Mouse (Mus musculus) olfactory bulb, adult 2 months (tissue): Measurements from ENCODE around the gene Immp2l. TPM values are rescaled to one million over a fixed set of nuclear protein-coding genes. Genes with fewer than 3 reads are reported as not detected.

ENCODE experiments used
- H3K27ac ChIP-seq: fragments of 200-500 bp; 2 replicates; pipeline ENCODE4 v1.5.1; 2012; ENCODE audit warnings: low read depth, low read length; ENCODE audit not compliant: insufficient read depth
- H3K4me1 ChIP-seq: fragments of 200-500 bp; 2 replicates; pipeline ENCODE4 v1.6.1; 2012; ENCODE audit warnings: low read length; ENCODE audit not compliant: control insufficient read depth, insufficient read depth
- H3K4me3 ChIP-seq: fragments of 200-500 bp; 2 replicates; pipeline ENCODE4 v1.5.1; 2012; ENCODE audit warnings: mild to moderate bottlenecking, low read depth, low read length, moderate library complexity; ENCODE audit not compliant: insufficient read depth
- CTCF ChIP-seq: fragments of 200-500 bp; IDR thresholded peaks from 2 replicates; pipeline ENCODE4 v1.5.1; 2012; ENCODE audit warnings: low read depth, mild to moderate bottlenecking, low read length, moderate library complexity; ENCODE audit not compliant: insufficient read depth
- POLR2A ChIP-seq: fragments of 200-500 bp; IDR thresholded peaks from 2 replicates; pipeline ENCODE4 v1.6.1; 2012; ENCODE audit warnings: mild to moderate bottlenecking, low read depth, low read length, moderate library complexity; ENCODE audit not compliant: insufficient read depth
- WGBS: fragments of 180-500 bp; shearing (Covaris S2); methylation state at CpG from one replicate; pipeline ENCODE4 v1.1.7; 2018; 5-methylcytosine and 5-hydroxymethylcytosine counted together
- polyA plus RNA-seq: library from polyadenylated mRNA; stranded (reverse); fragments of >200 nt; gene quantifications from 2 replicates; pipeline ENCODE4 v1.2.4, GENCODE M21; 2012; ENCODE audit warnings: low replicate concordance; ENCODE audit not compliant: missing spikeins, insufficient read depth, insufficient read length

Gene Immp2l
- polyA plus RNA-seq, 1 experiment: not detected

DNA sequence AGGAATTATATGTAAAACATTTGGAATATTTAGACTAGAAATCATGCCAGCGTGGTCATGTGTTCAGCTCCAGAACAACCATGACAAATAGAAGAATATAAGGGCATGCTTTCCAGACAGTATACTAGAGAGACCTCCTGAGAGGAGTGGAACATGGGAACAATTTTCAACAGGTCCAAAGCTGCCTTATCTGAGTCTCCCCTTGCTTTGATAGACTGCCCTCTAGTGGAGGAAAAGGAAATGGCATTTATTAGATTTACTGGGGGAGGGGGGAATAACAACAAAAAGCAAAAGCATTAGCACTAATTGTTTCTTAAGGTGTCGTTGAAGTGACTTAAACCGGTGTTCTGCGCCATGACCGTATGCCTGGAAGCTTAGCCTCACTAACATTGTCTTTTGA is 463.1 kb downstream of the Immp2l start:
- Histone ChIP-seq H3K4me1 (no peaks in the 10 kb centered on the region), H3K4me3 (no peak overlapping the region), H3K27ac (no peak overlapping the region)
- 17% methylated on average over 5 of the region's 5 CpGs for WGBS
- TF ChIP-seq POLR2A (no peak), CTCF (no peak)

DNA sequence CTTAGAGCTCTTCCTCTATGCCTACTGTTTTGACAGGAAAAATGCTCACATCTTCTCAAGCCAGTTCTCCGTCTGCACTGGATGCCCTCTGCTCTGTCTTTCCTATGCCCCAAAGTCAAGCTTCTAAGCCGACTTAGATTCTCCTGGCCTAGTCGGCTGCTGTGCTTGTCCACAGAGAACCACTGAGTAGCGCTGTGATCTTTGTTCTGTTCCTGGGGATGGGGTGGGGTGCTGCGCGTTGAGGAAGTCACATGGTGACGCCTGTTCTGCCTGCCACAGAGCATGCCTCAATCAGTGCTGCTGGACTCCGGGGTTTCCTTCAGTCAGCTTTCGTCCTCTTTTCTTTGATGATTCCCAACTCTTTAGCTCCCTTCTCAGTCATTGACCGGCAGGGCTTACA is 470.7 kb downstream of the Immp2l start:
- H3K4me3 ChIP-seq: no peak overlapping the region
- H3K27ac ChIP-seq: no peak overlapping the region
- TF ChIP-seq CTCF (no peak), POLR2A (no peak)
- 65% methylated on average over 10 of the region's 10 CpGs for WGBS
- no peaks in the 10 kb centered on the region for H3K4me1 ChIP-seq

DNA sequence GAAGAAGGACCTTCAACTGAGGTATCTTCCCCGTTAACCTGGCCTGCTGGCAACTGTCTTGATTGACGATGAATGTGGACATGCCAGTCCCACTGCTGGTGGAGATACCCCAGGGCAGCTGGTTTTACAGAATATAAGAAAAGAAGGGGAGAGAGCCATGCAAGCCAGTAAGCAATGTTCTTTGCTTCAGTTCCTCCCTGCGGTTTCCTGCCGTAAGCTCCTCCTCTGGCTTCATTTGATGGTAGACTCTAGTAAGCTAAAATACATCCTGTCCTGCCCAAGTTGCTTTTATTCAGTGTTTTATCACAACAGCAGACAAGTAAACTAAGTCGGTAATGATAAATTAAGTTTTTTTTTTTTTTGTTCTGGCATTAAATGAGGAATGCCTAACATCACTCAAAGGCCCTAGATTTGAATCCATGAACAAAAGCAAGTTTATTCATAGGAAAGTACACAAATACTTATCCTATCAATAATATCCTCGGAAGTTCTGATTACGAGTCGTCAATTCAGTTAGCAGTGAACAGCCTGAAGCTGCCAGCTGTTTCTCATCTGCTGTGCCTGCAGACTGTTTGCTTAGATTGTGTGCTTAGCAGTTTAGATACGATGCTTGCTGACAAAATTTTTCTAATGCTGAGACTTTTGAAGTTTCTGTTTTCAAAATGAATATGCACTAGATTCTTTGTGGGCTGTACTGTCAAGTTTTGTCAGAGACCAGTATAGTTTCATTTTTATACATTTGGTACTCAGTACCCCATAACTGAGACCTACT is 476.3 kb downstream of the Immp2l start:
- Histone ChIP-seq H3K27ac (no peak overlapping the region), H3K4me3 (no peak overlapping the region), H3K4me1 (no peaks in the 10 kb centered on the region)
- 84% methylated on average over 9 of the region's 9 CpGs for WGBS
- TF ChIP-seq CTCF: no peak
- no peak for TF ChIP-seq POLR2A

DNA sequence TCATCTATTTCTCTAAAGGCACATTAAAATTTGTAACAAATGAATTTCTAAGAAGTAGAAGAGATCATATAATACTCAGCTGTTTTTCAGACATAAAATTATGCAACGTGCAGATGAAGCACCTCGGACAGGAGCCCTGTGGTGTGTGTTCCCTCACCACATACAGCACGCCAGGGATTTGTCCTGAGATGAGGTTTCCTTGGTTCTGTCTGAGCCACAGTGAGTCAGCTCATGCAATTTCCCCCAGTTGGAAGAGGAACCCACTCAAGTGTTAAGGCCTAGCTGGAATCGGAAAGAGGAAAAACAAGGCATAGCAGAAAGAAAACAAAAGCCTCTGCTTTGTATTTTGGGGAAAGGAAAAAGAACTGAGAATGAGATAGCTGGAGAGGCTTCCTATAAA is 484.7 kb downstream of the Immp2l start:
- Histone ChIP-seq H3K27ac (no peak overlapping the region), H3K4me3 (no peak overlapping the region), H3K4me1 (no peaks in the 10 kb centered on the region)
- no peak for TF ChIP-seq POLR2A
- no peak for TF ChIP-seq CTCF
- 49% methylated on average over 4 of the region's 4 CpGs for WGBS

DNA sequence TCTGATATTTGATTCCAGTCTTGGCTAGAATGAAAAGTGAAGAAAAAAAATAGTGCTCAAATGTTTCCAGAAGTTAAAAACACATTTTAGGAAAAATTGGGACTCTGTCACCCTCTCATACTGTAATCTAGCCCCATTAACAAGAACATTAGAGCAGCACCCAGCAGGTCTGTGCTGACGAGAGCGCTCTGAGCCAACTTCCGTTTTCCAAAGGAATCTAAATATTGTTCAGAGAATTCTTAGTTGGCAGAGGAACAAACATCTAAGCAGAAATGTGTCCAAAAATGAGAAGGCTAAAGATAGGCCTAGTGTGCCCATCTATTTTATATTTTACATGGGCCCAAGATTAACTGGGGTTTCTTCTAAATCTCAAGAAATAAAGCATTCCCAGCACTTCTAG is 486.7 kb downstream of the Immp2l start:
- no peak overlapping the region for H3K27ac ChIP-seq
- H3K4me3 ChIP-seq: no peak overlapping the region
- TF ChIP-seq CTCF (no peak), POLR2A (no peak)
- H3K4me1 ChIP-seq: no peaks in the 10 kb centered on the region
- WGBS: 78% methylated on average over 3 of the region's 3 CpGs

DNA sequence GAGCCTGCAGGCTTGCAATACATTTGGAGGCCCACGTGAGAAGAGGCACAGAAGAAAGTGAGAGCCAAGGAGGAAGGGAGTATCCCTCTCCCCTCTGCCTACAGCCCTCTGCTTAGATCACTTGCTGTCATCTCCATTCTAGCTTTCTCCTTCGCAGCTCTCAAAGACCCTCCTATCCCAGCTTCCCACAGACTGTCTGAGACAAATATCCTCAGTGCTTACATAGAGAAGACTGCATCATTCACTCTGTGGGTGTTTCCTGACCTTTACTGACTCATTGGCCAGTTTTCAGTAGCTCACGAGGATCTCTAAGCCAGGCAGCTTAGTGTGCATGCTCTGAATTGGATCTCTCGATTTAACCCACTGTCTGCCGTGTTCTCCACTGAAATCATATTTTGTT is 495.0 kb downstream of the Immp2l start:
- Histone ChIP-seq H3K4me1 (no peaks in the 10 kb centered on the region), H3K27ac (no peak overlapping the region), H3K4me3 (no peak overlapping the region)
- WGBS: 59% methylated on average over 5 of the region's 5 CpGs
- TF ChIP-seq POLR2A: no peak
- no peak for TF ChIP-seq CTCF

DNA sequence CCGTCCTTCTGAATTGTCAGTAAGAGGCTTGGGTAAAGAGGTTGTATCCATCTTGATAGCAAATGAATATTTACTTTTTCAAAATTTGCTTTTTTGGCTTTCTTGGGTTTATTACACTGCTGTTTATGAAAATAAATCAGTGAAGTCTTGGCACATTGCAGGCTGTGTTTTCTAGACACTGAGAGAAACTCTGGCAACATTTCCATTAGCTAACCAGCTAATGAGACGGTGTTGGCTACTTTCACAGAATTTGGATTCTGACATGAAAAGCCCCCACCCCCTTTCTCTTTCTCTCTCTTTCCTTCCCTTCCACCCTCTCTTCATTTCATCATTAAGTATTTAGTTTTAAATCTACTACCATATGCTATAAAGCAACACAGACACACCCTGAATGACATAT is 496.4 kb downstream of the Immp2l start:
- 76% methylated on average over 2 of the region's 2 CpGs for WGBS

DNA sequence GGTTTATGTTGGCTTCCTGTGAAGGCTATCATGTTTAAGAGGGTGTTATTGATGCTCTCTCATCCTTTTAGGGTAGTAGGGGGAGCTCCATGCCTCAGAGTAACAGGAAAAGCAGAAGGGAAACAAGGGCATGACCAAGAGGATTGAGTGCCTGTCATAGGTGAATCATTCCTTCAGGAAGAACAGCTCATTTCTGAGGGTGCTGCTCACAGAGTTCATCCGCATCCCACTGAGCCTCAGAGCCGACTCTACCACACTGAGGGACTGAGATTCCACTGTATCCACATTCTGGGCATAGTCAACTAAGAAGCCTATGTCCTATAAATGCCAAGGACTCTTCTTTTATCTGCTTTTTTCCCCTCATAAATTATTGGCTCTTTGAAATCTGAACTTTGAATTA is 497.8 kb downstream of the Immp2l start:
- WGBS: 95% methylated on average over 2 of the region's 2 CpGs
- no peak overlapping the region for H3K27ac ChIP-seq
- no peaks in the 10 kb centered on the region for H3K4me1 ChIP-seq
- TF ChIP-seq CTCF: no peak
- TF ChIP-seq POLR2A: no peak
- H3K4me3 ChIP-seq: no peak overlapping the region

More for the DNA sequence above, 496.4 kb downstream of the Immp2l start:
- H3K4me1 ChIP-seq: no peaks in the 10 kb centered on the region
- TF ChIP-seq POLR2A (no peak), CTCF (no peak)
- no peak overlapping the region for H3K4me3 ChIP-seq
- H3K27ac ChIP-seq: no peak overlapping the region

DNA sequence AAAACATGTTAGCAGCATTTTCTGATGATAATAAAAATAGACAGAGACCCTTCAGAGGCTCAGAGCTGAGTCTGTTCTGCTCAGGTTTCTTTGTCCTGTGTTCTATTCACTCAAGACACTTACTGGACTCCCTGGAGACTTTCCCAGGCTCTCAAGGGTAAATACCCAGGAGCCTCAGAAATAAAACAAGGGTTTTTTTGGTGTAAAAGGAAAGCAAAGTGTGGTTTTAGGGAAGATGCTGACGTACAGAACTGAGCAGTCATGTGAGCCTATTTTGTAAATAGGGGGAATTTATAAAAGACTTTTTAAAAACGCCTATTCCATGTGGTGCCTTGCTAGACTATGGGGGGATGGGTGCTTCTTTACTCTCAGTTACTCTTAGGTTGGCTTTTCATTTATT is 502.8 kb downstream of the Immp2l start:
- Histone ChIP-seq H3K4me3 (no peak overlapping the region), H3K4me1 (no peaks in the 10 kb centered on the region; the same call in 1 of the 2 replicates), H3K27ac (no peak overlapping the region)
- WGBS: 35% methylated on average over 2 of the region's 2 CpGs
- TF ChIP-seq CTCF (no peak), POLR2A (no peak)
